Mouse (Mus musculus): ENCODE results near the gene Adamts18.

- TF ChIP-seq EP300 (IDR thresholded peaks at IDR 0.05; ENCODE audit: low read depth) (no peak), CTCF (IDR thresholded peaks at IDR 0.05; ENCODE audit: low read depth) (no peak)
These were observed 895 bp downstream of the Adamts18 start for GRCm38 (mm10) chr8:113847606-113848080.
